Mouse (Mus musculus): ENCODE results near the gene Kcnh1. TPM values are rescaled to one million over a fixed set of nuclear protein-coding genes. Genes with fewer than 3 reads are reported as not detected.

Gene Kcnh1
- polyA plus RNA-seq, 1 experiment: 0.27 TPM

DNA sequence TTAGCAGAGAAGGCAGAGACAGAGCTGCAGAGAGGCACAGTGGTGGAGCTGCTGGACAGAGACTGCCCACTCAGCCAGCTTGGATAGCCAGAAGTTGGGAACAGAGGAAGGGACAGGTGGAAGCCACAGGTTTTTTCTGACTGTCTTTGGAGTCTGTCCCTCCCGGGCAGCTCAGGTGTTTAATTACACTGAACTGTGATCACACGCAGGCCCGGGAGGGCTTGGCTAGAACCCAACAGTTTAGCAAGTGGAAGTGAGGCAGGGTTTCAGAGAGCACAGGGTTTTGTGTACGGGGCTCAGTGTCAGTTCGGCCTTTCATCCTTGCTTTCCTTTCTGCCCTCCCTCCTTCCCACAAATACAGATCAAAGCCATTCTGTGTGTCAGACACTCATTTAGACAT is 156.8 kb downstream of the Kcnh1 start:
- no peak overlapping the region for H3K27ac ChIP-seq (ENCODE audit: insufficient read depth, low read length)
- no peaks in the 10 kb centered on the region for H3K4me1 ChIP-seq (ENCODE audit: control insufficient read depth, insufficient read depth, low read length)
- TF ChIP-seq EP300 (IDR thresholded peaks at IDR 0.05; ENCODE audit: insufficient read depth, low read depth, low read length): no peak
- TF ChIP-seq POLR2A (IDR thresholded peaks at IDR 0.05; ENCODE audit: insufficient read depth, low read length): no peak
- no peak for TF ChIP-seq CTCF (IDR thresholded peaks at IDR 0.05; ENCODE audit: low read depth, low read length)
- no peaks in the 10 kb centered on the region for H3K36me3 ChIP-seq (ENCODE audit: control insufficient read depth, insufficient read depth, low read length, poor library complexity, severe bottlenecking)
- H3K27me3 ChIP-seq (ENCODE audit: control insufficient read depth, insufficient read depth, low read length, poor library complexity, severe bottlenecking): no peaks in the 10 kb centered on the region
- H3K9me3 ChIP-seq (replicated peaks; ENCODE audit: control insufficient read depth, insufficient read depth, low read length, poor library complexity, severe bottlenecking): 0 out of 2 replicates have a peak, but pooled peaks cover 4% of the 10 kb centered on the region
- no peak overlapping the region for H3K9ac ChIP-seq (ENCODE audit: low read depth, poor library complexity, severe bottlenecking)
- H3K4me3 ChIP-seq (ENCODE audit: low read depth, low read length): no peak overlapping the region

DNA sequence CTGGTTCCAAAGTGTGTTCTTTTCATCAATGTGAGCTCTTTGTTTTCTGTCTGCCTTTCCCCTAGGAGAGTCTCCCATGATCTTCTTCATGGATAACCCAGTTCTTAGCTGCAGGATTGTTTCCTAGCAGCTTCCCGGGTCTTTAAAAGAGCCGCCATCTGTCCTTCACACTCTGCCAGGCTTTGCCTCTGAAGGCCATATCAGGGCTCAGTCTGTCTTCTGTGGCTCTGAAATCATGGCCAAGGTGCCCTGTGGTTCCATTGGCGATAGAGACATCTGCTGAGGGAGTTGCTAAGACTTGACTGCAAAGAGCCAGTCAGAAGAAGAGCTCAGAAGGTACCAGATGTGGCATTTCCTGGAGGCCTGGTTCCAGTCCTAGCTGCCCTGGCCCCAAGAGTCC is 165.7 kb downstream of the Kcnh1 start:
- H3K36me3 ChIP-seq (ENCODE audit: control insufficient read depth, insufficient read depth, low read length, poor library complexity, severe bottlenecking): no peaks in the 10 kb centered on the region
- TF ChIP-seq EP300 (IDR thresholded peaks at IDR 0.05; ENCODE audit: insufficient read depth, low read depth, low read length) (no peak), CTCF (IDR thresholded peaks at IDR 0.05; ENCODE audit: low read depth, low read length) (no peak), POLR2A (IDR thresholded peaks at IDR 0.05; ENCODE audit: insufficient read depth, low read length) (no peak)
- no peaks in the 10 kb centered on the region for H3K4me1 ChIP-seq (ENCODE audit: control insufficient read depth, insufficient read depth, low read length)
- H3K9me3 ChIP-seq (replicated peaks; ENCODE audit: control insufficient read depth, insufficient read depth, low read length, poor library complexity, severe bottlenecking): no peaks in the 10 kb centered on the region
- H3K9ac ChIP-seq (ENCODE audit: low read depth, poor library complexity, severe bottlenecking): no peak overlapping the region
- no peaks in the 10 kb centered on the region for H3K27me3 ChIP-seq (ENCODE audit: control insufficient read depth, insufficient read depth, low read length, poor library complexity, severe bottlenecking)
- no peak overlapping the region for H3K27ac ChIP-seq (ENCODE audit: insufficient read depth, low read length)
- no peak overlapping the region for H3K4me3 ChIP-seq (ENCODE audit: low read depth, low read length)

DNA sequence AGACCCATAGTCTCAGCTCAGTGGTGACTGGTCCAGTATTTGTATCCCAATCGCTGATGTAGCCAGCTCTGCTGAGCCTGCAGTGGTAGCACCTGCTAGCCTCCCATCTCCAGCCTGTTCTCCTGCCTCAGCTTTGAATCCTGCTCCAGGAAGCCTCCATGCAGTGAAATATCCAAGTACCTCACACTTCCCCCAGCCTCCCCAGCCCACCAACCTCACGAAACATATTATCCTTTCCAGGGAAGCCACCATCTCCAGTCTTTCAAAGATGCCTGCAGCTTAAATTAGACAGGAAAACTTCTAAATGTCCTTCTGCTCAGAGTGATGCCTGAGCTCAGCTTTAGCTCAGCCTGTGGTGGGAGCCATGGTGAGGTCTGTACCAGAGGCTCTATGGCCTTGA is 168.6 kb downstream of the Kcnh1 start:
- Histone ChIP-seq H3K27me3 (ENCODE audit: control insufficient read depth, insufficient read depth, low read length, poor library complexity, severe bottlenecking) (no peaks in the 10 kb centered on the region), H3K9me3 (replicated peaks; ENCODE audit: control insufficient read depth, insufficient read depth, low read length, poor library complexity, severe bottlenecking) (no peaks in the 10 kb centered on the region), H3K27ac (ENCODE audit: insufficient read depth, low read length) (no peak overlapping the region), H3K4me1 (ENCODE audit: control insufficient read depth, insufficient read depth, low read length) (no peaks in the 10 kb centered on the region), H3K4me3 (ENCODE audit: low read depth, low read length) (no peak overlapping the region), H3K9ac (ENCODE audit: low read depth, poor library complexity, severe bottlenecking) (no peak overlapping the region), H3K36me3 (ENCODE audit: control insufficient read depth, insufficient read depth, low read length, poor library complexity, severe bottlenecking) (no peaks in the 10 kb centered on the region)
- TF ChIP-seq CTCF (IDR thresholded peaks at IDR 0.05; ENCODE audit: low read depth, low read length) (no peak), EP300 (IDR thresholded peaks at IDR 0.05; ENCODE audit: insufficient read depth, low read depth, low read length) (no peak), POLR2A (IDR thresholded peaks at IDR 0.05; ENCODE audit: insufficient read depth, low read length) (no peak)

DNA sequence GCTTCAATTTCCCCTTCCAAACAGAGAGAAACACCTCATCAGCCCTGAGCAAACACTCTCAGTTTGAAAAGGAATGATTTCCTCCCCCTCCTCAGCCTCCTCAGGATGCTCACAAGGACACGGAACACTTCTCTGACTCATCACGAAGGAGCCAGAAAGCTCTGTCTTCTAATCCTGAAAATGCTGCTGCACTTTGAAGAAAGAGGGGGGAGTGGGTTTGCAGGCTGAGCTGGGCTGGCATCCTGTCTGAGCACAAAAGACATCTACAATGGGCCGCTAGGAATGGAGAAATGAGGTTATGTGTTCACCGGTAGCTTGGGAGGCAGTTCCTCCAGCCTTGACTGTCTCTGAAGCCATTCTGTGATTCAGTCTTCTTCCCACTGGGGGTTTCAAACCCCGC is 177.8 kb downstream of the Kcnh1 start:
- H3K36me3 ChIP-seq (ENCODE audit: control insufficient read depth, insufficient read depth, low read length, poor library complexity, severe bottlenecking): no peaks in the 10 kb centered on the region
- no peak overlapping the region for H3K9ac ChIP-seq (ENCODE audit: low read depth, poor library complexity, severe bottlenecking)
- H3K4me1 ChIP-seq (ENCODE audit: control insufficient read depth, insufficient read depth, low read length): no peaks in the 10 kb centered on the region
- TF ChIP-seq CTCF (IDR thresholded peaks at IDR 0.05; ENCODE audit: low read depth, low read length): no peak
- no peak for TF ChIP-seq EP300 (IDR thresholded peaks at IDR 0.05; ENCODE audit: insufficient read depth, low read depth, low read length)
- TF ChIP-seq POLR2A (IDR thresholded peaks at IDR 0.05; ENCODE audit: insufficient read depth, low read length): no peak
- no peaks in the 10 kb centered on the region for H3K27me3 ChIP-seq (ENCODE audit: control insufficient read depth, insufficient read depth, low read length, poor library complexity, severe bottlenecking)
- no peaks in the 10 kb centered on the region; the same call in 1 of the 2 replicates for H3K9me3 ChIP-seq (replicated peaks; ENCODE audit: control insufficient read depth, insufficient read depth, low read length, poor library complexity, severe bottlenecking)
- H3K27ac ChIP-seq (ENCODE audit: insufficient read depth, low read length): no peak overlapping the region
- H3K4me3 ChIP-seq (ENCODE audit: low read depth, low read length): no peak overlapping the region

DNA sequence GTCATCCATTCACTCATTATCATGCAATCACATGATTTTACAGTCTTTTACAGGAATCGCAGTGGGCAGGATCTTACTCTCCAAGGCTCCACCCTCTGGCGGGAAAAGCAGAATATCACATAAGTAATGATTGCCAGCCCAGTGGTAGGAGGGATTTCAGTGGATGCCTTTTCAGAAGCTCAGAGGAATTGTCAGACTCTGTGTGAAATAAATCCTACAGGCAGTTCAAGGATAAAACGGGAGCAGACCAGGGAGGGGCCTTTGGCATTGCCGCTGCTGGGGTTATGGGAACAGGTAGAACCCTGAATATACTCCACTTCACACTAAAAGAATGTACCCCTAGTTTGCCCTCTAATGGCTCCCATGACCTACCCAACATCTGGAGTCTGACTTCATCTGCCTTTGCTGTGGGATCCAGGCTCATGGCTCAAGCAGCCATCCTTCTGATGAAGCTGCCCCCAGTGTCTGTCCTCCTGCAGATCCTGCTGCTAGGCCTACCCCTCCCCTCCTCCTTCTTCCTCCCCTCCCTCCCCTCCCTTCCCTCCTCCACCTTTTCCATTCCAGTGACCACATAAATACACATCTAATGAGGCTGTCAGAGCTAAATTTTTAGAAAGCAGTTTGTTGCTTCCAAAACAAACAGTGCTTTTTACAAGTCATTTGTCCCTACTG is 181.5 kb downstream of the Kcnh1 start:
- no peak overlapping the region for H3K4me3 ChIP-seq (ENCODE audit: low read depth, low read length)
- TF ChIP-seq POLR2A (IDR thresholded peaks at IDR 0.05; ENCODE audit: insufficient read depth, low read length): no peak
- no peak overlapping the region for H3K9ac ChIP-seq (ENCODE audit: low read depth, poor library complexity, severe bottlenecking)
- no peaks in the 10 kb centered on the region for H3K36me3 ChIP-seq (ENCODE audit: control insufficient read depth, insufficient read depth, low read length, poor library complexity, severe bottlenecking)
- no peak overlapping the region for H3K27ac ChIP-seq (ENCODE audit: insufficient read depth, low read length)
- no peaks in the 10 kb centered on the region; the same call in 1 of the 2 replicates for H3K9me3 ChIP-seq (replicated peaks; ENCODE audit: control insufficient read depth, insufficient read depth, low read length, poor library complexity, severe bottlenecking)
- no peaks in the 10 kb centered on the region for H3K4me1 ChIP-seq (ENCODE audit: control insufficient read depth, insufficient read depth, low read length)
- no peaks in the 10 kb centered on the region for H3K27me3 ChIP-seq (ENCODE audit: control insufficient read depth, insufficient read depth, low read length, poor library complexity, severe bottlenecking)

DNA sequence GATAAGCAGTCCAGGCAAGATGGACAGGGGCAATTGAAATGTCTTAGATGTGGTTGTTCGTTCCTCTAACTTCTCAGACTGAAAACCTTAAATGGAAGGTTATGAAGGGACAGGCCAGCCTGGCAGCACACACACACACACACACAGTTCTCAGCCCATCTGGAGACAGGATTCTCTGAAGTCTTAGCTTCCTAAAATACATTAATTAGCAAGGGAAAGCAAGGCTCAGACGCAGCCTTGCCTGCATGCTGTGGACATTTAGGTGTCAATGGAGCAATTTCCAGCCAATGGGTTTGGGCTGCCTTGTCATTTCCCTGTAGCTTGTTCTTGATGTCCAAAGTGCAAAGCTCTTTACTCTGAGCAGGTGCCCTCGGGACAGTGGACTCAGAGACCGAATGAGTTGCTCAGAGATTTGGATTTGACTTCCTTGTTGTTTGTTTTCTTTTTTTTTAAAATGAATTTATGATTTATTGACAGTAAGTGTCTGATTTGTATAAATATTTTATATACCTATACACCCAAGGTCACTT is 188.0 kb downstream of the Kcnh1 start:
- H3K27me3 ChIP-seq (ENCODE audit: control insufficient read depth, insufficient read depth, low read length, poor library complexity, severe bottlenecking): no peaks in the 10 kb centered on the region
- H3K36me3 ChIP-seq (ENCODE audit: control insufficient read depth, insufficient read depth, low read length, poor library complexity, severe bottlenecking): no peaks in the 10 kb centered on the region
- H3K9me3 ChIP-seq (replicated peaks; ENCODE audit: control insufficient read depth, insufficient read depth, low read length, poor library complexity, severe bottlenecking): no peaks in the 10 kb centered on the region
- no peak overlapping the region for H3K4me3 ChIP-seq (ENCODE audit: low read depth, low read length)
- H3K4me1 ChIP-seq (ENCODE audit: control insufficient read depth, insufficient read depth, low read length): peaks cover 2% of the 10 kb centered on the region
- H3K27ac ChIP-seq (ENCODE audit: insufficient read depth, low read length): no peak overlapping the region
- H3K9ac ChIP-seq (ENCODE audit: low read depth, poor library complexity, severe bottlenecking): no peak overlapping the region
- TF ChIP-seq EP300 (IDR thresholded peaks at IDR 0.05; ENCODE audit: insufficient read depth, low read depth, low read length) (no peak), POLR2A (IDR thresholded peaks at IDR 0.05; ENCODE audit: insufficient read depth, low read length) (no peak), CTCF (IDR thresholded peaks at IDR 0.05; ENCODE audit: low read depth, low read length) (no peak)

Data from ES-Bruce4 (cell line).